Mouse (Mus musculus): Measurements from ENCODE around the gene Slit3. TPM values are rescaled to one million over a fixed set of nuclear protein-coding genes. Genes with fewer than 3 reads are reported as not detected.

The Slit3 gene
- total RNA-seq, 2 experiments from 2014 or later = 9.3 to 9.8 TPM

- DNase-seq = no peak
- intact Hi-C loops (cut with DNase I) = no loop called here
Measured at GRCm38 (mm10) chr11:35331476-35331875, 210.5 kb downstream of the Slit3 start.

GRCm38 (mm10) chr11:35336558-35336957 is 215.5 kb downstream of the Slit3 start:
- intact Hi-C loops (cut with DNase I) = no loop called here
- DNase-seq = no peak

- intact Hi-C loops (cut with DNase I) = no loop called here
- DNase-seq = no peak
Measured at GRCm38 (mm10) chr11:35337493-35337892, 216.5 kb downstream of the Slit3 start.

- DNase-seq = no peak
- intact Hi-C loops (cut with DNase I) = no loop called here
Measured at GRCm38 (mm10) chr11:35337927-35338819, 217.1 kb downstream of the Slit3 start.

GRCm38 (mm10) chr11:35340752-35341151 is 219.7 kb downstream of the Slit3 start:
- DNase-seq = no peak
- intact Hi-C loops (cut with DNase I) = no loop called here

- intact Hi-C loops (cut with DNase I) = no loop called here
- DNase-seq = no peak
Measured at GRCm38 (mm10) chr11:35342486-35342885, 221.5 kb downstream of the Slit3 start.

- no peak for DNase-seq
- intact Hi-C loops (cut with DNase I) = no loop called here
Measured at GRCm38 (mm10) chr11:35345696-35346480, 224.9 kb downstream of the Slit3 start.

- DNase-seq = no peak
- intact Hi-C loops (cut with DNase I) = no loop called here
Measured at GRCm38 (mm10) chr11:35348099-35348498, 227.1 kb downstream of the Slit3 start.

- intact Hi-C loops (cut with DNase I) = no loop called here
- DNase-seq = no peak
Measured at GRCm38 (mm10) chr11:35350968-35351367, 229.9 kb downstream of the Slit3 start.

GRCm38 (mm10) chr11:35351376-35351775 is 230.4 kb downstream of the Slit3 start:
- intact Hi-C loops (cut with DNase I) = no loop called here
- no peak for DNase-seq

GRCm38 (mm10) chr11:35355811-35356210 is 234.8 kb downstream of the Slit3 start:
- DNase-seq = no peak
- intact Hi-C loops (cut with DNase I) = no loop called here

- intact Hi-C loops (cut with DNase I) = no loop called here
- no peak for DNase-seq
Measured at GRCm38 (mm10) chr11:35361071-35361470, 240.0 kb downstream of the Slit3 start.

- intact Hi-C loops (cut with DNase I) = no loop called here
- DNase-seq = no peak
Measured at GRCm38 (mm10) chr11:35362975-35363374, 242.0 kb downstream of the Slit3 start.

- intact Hi-C loops (cut with DNase I) = no loop called here
- no peak for DNase-seq
Measured at GRCm38 (mm10) chr11:35364469-35364868, 243.4 kb downstream of the Slit3 start.

GRCm38 (mm10) chr11:35365510-35365931 is 244.5 kb downstream of the Slit3 start:
- DNase-seq = no peak
- intact Hi-C loops (cut with DNase I) = no loop called here

- intact Hi-C loops (cut with DNase I) = no loop called here
- DNase-seq = no peak
Measured at GRCm38 (mm10) chr11:35366611-35367010, 245.6 kb downstream of the Slit3 start.

GRCm38 (mm10) chr11:35367248-35367647 is 246.2 kb downstream of the Slit3 start:
- intact Hi-C loops (cut with DNase I) = no loop called here
- DNase-seq = no peak

GRCm38 (mm10) chr11:35369964-35370363 is 248.9 kb downstream of the Slit3 start:
- intact Hi-C loops (cut with DNase I) = no loop called here

GRCm38 (mm10) chr11:35370705-35371104 is 249.7 kb downstream of the Slit3 start:
- intact Hi-C loops (cut with DNase I) = no loop called here
- no peak for DNase-seq

More at GRCm38 (mm10) chr11:35369964-35370363, 248.9 kb downstream of the Slit3 start:
- DNase-seq = no peak

GRCm38 (mm10) chr11:35372410-35372809 is 251.4 kb downstream of the Slit3 start:
- DNase-seq = no peak
- intact Hi-C loops (cut with DNase I) = no loop called here

GRCm38 (mm10) chr11:35375072-35375471 is 254.0 kb downstream of the Slit3 start:
- intact Hi-C loops (cut with DNase I) = no loop called here
- DNase-seq = no peak

Data from gastrocnemius, postnatal 36 days (tissue).